Mouse (Mus musculus): Measurements from ENCODE around the gene Srgap2. TPM values are rescaled to one million over a fixed set of nuclear protein-coding genes. Genes with fewer than 3 reads are reported as not detected.

Gene Srgap2
- 10.7 TPM for polyA plus RNA-seq (2014; fragmentation: Illumina TruSeq; extraction: RNeasy Lipid Tissue Mini Kit (QIAGEN cat#74804); ENCODE audit: low read depth, low replicate concordance)

DNA sequence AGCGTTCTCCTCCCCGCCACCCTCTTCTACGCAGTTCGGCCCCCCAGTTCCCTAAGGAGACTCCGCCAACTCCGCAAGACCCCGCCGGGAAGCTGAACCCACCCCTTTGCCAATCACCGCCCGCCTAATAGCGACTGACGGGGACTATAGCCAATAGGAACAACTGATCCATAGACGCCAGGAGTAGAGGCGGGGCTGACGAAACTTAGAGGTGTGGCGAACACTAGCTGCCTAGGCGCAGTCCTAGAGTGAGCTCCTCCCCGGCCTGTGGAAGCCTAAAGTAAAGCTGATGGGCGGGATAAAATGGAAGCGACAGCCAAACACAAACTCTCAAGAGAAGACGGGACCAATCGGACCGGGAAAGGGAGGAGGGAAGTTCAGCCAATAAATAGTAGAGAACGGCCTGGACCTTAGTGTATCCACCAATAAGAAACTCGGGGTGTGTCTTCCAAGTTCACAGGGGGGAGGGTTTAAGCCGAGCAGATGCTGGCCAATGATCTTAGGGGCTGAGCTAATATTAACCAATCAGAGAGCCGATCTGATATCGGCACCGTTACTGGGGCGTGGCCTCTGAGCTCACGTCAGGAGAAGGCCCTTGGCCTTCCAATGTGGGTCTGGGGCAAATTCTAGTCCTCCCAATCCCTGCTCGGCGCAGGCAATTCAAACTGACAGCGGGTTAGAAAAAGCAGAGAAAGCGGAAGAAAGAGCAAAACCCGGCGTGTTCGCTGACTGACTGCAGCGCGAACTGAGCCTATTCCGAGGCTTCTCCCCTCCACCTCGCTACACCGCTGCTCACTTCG, at the start of gene Srgap2, which contains the start of gene Fam72a:
Srgap2 (minus strand) TSS at position 72 of the 800 bp plus-strand sequence.
Fam72a (plus strand) TSS at position 623 of the 800 bp plus-strand sequence.

DNA sequence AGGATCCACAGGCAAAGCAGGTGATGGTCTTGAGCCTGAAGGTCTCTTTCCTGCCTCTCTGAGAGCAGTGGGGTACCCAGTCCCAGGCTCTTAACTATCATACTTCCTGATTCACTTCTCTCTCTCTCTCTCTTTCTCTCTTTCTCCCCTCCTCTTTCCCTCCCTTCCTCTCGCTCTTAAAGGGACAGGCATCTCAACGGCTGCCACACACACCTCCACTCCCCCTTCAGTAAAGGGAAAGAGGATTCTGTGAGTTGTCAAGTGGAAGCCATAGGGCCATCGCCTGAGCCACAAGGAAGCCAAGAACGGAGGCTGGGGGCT, 247.7 kb downstream of the Srgap2 start, which contains the start of gene Ikbke:
Ikbke (minus strand) TSS at position 151 of the 321 bp plus-strand sequence.

DNA sequence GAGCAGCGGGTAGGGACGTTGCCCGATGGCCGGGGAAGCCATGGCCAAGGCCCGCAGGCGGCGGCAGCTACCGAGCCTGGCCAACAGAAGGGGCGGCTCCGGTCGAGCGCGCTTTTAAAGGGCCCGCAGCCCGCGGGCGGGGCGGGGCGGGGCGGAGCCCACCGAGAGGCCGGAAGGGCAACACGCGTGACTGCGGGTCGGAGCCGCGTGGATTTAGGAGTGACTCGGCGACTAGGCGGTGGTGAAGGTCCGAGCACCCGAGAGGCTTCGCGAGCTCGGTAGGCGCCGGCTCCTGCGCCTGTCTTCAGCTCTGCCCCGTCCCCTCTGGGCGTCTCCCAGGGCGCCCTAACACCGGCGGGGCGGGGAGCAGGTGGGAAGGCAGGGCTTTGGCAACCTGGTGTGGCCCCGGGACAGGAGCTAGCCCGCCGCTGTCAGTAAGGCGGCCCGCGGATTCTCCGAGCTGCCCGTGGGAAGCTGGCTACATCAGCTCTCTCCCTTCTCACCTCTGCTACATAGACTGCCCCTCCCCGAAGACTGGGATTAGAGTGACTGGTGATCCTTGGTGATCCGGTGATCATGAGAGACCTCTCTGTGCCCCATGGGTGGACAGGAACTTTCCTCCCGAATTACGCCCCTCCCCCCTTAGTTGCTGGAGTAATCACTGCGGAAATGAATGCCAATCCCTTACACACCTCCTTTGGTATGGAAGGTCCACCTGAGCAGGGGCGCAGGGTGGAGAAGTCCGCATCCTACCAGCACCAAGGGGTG, 281.9 kb downstream of the Srgap2 start, which contains the start of gene Rassf5:
Rassf5 (minus strand) TSS at position 170 of the 768 bp plus-strand sequence.

Other genes starting within 250 kb of the Srgap2 start
- gene Ikbke, start 247.7 kb downstream of the Srgap2 start, polyA plus RNA-seq (2014; fragmentation: Illumina TruSeq; extraction: RNeasy Lipid Tissue Mini Kit (QIAGEN cat#74804); ENCODE audit: low read depth, low replicate concordance), result 2.1 TPM
- gene Fam72a, start 551 bp upstream of the Srgap2 start, polyA plus RNA-seq (2014; fragmentation: Illumina TruSeq; extraction: RNeasy Lipid Tissue Mini Kit (QIAGEN cat#74804); ENCODE audit: low read depth, low replicate concordance), result 1.5 TPM
- not detected for gene Avpr1b, start 71.9 kb upstream of the Srgap2 start, polyA plus RNA-seq (2014; fragmentation: Illumina TruSeq; extraction: RNeasy Lipid Tissue Mini Kit (QIAGEN cat#74804); ENCODE audit: low read depth, low replicate concordance)
- gene Ctse, start 111.0 kb upstream of the Srgap2 start, polyA plus RNA-seq (2014; fragmentation: Illumina TruSeq; extraction: RNeasy Lipid Tissue Mini Kit (QIAGEN cat#74804); ENCODE audit: low read depth, low replicate concordance), result 2.5 TPM
- 1.2 TPM for gene Rab7b, start 161.3 kb upstream of the Srgap2 start, polyA plus RNA-seq (2014; fragmentation: Illumina TruSeq; extraction: RNeasy Lipid Tissue Mini Kit (QIAGEN cat#74804); ENCODE audit: low read depth, low replicate concordance)
- not detected for gene Slc26a9, start 216.7 kb upstream of the Srgap2 start, polyA plus RNA-seq (2014; fragmentation: Illumina TruSeq; extraction: RNeasy Lipid Tissue Mini Kit (QIAGEN cat#74804); ENCODE audit: low read depth, low replicate concordance)